Mouse (Mus musculus) gastrocnemius, postnatal 14 days (tissue): Measurements from ENCODE around the gene Ptprj. TPM values are rescaled to one million over a fixed set of nuclear protein-coding genes. Genes with fewer than 3 reads are reported as not detected.

Experiments used
- DNase-seq: peaks from one replicate; pipeline ENCODE4 v3.0.0; 2021; ENCODE audit warnings: mixed read lengths
- intact Hi-C: fragments of 180-260 bp; cut with DNase I; formaldehyde crosslinking; loops from one replicate; pipeline ENCODE4 v1.15.1; 2025; ENCODE audit warnings: low total_unique reads
- total RNA-seq, 2 experiments: library from RNA; stranded (reverse); gene quantifications; 2 replicates each; pipeline ENCODE4 v1.2.3; 2021

The Ptprj gene
- total RNA-seq, 2 experiments from 2014 or later, result 6.5 to 6.6 TPM

DNA sequence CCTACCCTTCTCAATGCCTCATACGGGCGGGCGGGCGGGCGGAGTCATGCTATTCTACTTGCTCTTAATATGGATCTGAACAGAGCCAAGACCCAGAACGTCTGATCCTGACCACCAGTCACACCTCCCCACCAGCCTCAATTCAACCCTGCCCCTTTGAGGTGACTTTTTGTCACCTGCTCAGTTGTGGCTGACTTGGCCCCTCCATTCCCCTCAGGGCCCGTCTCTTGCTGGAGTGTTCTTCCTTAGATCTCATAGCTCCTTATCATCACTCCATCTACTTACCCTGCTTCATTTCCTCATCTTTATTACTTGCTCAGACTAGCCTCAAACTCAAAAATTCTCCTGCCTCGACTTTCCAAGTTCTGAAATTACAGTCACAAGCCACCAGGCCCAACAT lies 15.9 kb downstream of the Ptprj start:
- no peak for DNase-seq
- intact Hi-C loops, result no loop called here

- no peak for DNase-seq
- intact Hi-C loops, result no loop called here
Observed at GRCm38 (mm10) chr2:90563171-90563570, 17.3 kb downstream of the Ptprj start.

- intact Hi-C loops, result no loop called here
- no peak for DNase-seq
Observed at GRCm38 (mm10) chr2:90562126-90562670, 18.2 kb downstream of the Ptprj start.

DNA sequence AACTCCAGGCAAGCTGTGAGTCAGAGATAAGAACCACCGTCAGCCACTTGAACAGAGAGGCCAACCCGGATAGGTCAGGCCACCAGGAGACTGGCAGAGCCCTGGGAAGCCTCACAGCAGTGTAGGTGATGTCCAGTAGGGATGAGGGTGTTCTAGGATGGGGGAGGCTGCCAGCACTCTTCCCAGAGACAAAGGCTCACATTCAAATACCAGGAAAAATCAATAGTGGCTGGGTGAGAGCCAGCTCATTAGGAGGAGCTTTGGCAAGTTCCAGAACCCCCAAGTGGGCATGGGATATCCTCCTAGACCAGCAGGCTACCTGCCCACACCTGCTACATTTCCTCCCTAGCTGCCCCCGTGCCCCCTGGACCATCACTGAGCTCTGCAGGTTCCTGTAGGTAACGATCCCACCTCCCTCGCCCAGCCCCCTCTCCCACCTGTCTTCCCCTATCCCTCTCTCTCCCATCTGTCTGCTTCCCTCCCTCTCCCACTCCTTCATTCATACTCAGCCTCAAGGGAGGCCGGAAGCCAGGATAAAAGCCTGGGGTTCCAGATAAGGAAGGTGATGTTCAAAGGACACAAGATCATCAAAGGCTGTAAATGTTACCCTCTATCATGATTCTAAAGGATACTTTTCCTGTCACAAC lies 20.1 kb downstream of the Ptprj start:
- DNase-seq, result no peak
- intact Hi-C loops, result no loop called here

- DNase-seq, result no peak
- intact Hi-C loops, result no loop called here
Observed at GRCm38 (mm10) chr2:90559688-90560196, 20.7 kb downstream of the Ptprj start.

DNA sequence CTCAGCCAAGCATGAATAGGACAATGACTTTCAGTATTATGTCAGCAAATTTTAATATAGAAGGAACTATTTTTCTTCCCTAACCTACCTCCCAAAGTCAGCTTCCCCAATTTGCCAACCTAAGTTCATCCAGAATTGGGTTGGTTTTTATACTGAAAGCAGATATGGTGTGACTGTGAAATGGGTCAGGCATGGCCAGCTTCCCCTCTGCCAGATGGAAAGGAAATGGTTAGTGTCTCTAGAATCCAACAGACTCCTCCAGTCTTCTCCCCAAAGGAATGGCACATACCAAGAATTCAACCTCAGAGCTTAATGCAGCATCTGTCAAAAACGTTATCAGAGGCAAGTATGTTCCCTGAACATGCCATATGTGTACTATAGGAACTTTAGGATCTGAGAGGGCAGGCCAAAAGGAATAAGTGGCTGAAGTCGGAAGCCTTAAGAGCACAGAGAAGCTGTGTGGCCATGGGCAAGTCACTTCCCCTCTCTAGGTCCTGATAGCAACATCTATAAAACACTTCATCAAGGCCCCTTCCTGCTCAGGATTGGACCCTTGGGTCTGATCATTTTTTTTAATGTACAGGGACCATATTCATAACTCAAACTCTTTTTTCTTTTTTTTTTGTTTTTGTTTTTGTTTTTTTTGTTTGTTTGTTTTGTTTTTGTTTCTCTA lies 21.3 kb downstream of the Ptprj start:
- intact Hi-C loops, result no loop called here
- DNase-seq, result no peak

GRCm38 (mm10) chr2:90558361-90558760 lies 22.1 kb downstream of the Ptprj start:
- intact Hi-C loops, result no loop called here

GRCm38 (mm10) chr2:90557913-90558312 lies 22.5 kb downstream of the Ptprj start:
- no peak for DNase-seq
- intact Hi-C loops, result no loop called here

More at GRCm38 (mm10) chr2:90558361-90558760, 22.1 kb downstream of the Ptprj start:
- DNase-seq, result no peak

GRCm38 (mm10) chr2:90555744-90556143 lies 24.7 kb downstream of the Ptprj start:
- DNase-seq, result no peak
- intact Hi-C loops, result no loop called here

- DNase-seq, result no peak
- intact Hi-C loops, result no loop called here
Observed at GRCm38 (mm10) chr2:90554806-90555205, 25.6 kb downstream of the Ptprj start.

GRCm38 (mm10) chr2:90553861-90554260 lies 26.6 kb downstream of the Ptprj start:
- DNase-seq, result no peak
- intact Hi-C loops, result no loop called here

GRCm38 (mm10) chr2:90550656-90551055 lies 29.8 kb downstream of the Ptprj start:
- intact Hi-C loops, result no loop called here
- DNase-seq, result no peak

DNA sequence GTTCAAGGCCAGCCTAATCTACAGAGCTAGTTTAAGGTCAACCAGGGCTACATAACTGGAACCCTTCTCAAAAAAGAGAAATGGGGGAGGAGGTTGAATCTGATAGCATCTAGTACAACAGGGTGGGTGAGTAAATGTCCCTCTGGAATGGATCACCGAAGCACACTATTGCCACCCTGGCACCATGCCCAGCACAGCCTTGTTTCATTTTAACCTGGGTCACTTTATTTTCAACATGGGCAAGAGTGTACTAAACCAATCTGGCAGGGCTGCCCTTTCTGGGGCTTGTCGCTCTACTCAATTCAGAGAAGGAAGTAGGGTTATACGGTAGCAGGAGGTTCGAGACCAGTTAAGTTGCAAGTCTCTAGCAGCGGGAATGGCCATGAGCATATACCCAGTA lies 31.9 kb downstream of the Ptprj start:
- intact Hi-C loops, result no loop called here

GRCm38 (mm10) chr2:90547144-90547609 lies 33.3 kb downstream of the Ptprj start:
- intact Hi-C loops, result no loop called here

More for the DNA sequence above, 31.9 kb downstream of the Ptprj start:
- DNase-seq, result no peak

DNA sequence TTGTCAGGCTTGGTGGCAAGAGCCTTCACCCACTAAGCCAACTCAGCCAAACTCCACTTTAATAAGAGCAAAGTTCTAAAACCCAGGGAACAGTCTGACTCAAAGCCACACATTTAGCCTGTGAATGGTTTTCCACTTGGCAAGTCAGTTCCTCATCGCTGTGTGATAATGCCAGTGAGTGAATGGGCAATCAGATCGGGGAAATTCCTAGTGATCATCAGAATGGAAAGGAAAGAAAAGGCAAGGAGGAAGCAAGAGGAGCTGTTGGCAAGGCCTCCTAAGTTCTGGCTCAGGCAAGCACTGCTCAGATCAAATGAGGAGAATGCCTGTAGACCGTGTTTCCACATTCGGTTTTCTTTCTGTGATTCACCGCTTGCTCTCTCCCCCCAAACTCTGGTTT lies 35.2 kb downstream of the Ptprj start:
- intact Hi-C loops, result no loop called here
- no peak for DNase-seq

More at GRCm38 (mm10) chr2:90547144-90547609, 33.3 kb downstream of the Ptprj start:
- DNase-seq, result no peak

GRCm38 (mm10) chr2:90543989-90544388 lies 36.5 kb downstream of the Ptprj start:
- intact Hi-C loops, result no loop called here
- DNase-seq, result peak; percentile 27

GRCm38 (mm10) chr2:90543106-90543702 lies 37.2 kb downstream of the Ptprj start:
- no peak for DNase-seq
- intact Hi-C loops, result no loop called here

DNA sequence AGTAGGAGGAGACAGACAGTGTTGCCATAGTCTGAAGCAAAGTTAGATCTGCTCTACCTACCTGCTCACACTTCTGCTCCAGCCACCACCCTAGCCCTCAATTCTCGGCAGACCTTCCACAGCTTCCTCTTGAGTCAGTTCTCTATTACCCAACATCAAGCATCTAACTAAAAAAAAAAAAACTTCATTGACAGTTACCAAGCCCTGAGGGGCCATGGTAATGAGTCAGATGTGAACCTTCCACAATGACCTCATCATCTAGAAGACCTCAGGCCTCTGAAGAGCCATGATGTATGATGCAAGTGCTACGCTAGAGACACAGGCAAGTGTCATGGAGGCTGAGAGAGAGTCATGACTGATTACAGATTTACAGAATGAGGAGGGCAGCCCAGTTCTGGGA lies 37.8 kb downstream of the Ptprj start:
- no peak for DNase-seq
- intact Hi-C loops, result no loop called here

DNA sequence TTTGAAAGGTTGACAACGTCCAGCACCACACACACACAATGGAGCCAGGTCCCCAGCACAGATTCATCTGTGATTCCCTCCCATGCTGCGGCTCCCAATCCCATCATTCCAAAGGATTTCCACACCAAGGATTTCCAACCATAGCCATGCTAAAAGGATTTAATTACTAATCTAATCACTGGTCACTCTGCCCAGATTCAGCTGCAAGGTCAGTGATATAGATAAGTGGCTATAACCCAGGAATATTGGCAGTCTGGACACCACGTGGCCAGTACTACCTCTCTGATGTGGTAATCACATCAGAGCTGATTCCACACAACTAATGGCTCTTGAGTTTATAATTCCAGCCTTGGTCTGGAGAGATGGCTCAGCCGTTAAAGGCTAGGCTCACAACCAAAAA lies 41.2 kb downstream of the Ptprj start:
- no peak for DNase-seq
- intact Hi-C loops, result no loop called here

DNA sequence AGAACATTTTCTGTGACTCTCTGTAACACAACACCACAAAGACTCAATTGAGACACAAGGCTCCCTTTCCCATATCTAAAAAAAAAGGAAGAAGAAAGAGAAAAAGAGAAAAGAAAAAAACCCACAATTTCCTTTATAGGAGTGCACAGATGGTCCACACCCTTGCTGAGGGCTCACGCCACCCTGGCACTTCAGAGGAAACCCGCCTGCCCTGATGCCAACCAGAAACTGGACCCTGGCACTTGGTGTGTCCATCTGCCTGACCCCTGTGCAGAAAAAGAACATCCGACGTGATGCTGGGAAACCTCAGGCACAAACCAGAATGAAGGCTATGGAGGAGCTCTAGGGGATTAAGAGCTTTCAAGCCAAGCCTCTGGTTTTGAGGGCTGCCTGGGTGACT lies 43.2 kb downstream of the Ptprj start:
- intact Hi-C loops, result no loop called here
- DNase-seq, result no peak
